Mouse (Mus musculus) T-cell, adult 66 days (primary cell): ENCODE results near the gene Efemp1. TPM values are rescaled to one million over a fixed set of nuclear protein-coding genes. Genes with fewer than 3 reads are reported as not detected.

Experiments used
- total RNA-seq, 2 experiments: library from RNA; stranded (reverse); gene quantifications; 3 replicates in 1 of 2; 4 replicates in 1 of 2; pipeline ENCODE4 v1.2.4; 2023

Efemp1 gene
- not detected for total RNA-seq

DNA sequence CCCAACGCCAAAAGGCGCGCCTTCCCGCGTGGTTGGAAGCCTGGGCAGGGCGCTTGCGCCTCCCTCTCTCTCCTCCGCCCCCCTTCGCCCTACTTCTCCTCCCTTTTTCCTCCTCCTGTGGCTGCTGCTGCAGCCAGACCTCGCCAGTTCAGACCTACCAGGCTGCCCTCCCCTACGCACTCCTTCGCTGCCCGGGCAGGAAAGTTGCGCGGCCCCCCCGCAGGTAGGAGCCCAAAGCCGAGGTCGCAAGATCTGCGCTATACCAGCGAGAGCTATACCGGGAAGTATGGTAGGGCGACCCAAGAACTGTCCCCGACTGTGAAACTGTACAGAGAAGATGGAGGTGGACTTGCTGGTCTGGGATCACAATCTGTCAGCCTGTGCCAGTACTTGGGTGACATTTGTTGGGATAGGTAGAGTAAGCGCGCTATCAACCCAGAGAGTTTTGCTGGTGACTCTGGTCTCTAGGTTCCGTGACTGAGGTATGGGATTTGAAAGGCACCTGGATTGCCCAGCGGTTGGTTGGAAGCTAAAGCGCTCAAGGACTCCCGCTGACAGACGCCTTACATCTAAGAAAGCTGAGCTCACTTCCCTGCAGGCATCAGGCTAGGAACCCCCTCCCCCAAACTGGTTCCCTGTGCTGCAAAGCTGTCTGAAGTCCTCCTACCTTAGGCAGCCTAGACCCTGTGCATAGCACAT lies at the start of gene Efemp1:
Gene Efemp1, plus strand, starts transcription at position 103 of the 699 bp plus-strand sequence.

